Mouse (Mus musculus) stomach, postnatal 0 days (tissue): Measurements from ENCODE around the gene Glipr1.
"Not testable (repeated sequence)": the region's sequence is repeated elsewhere in the genome, so short reads cannot be mapped to it uniquely, and the experiment has no call there.

Experiments
- CTCF ChIP-seq: IDR thresholded peaks from 2 replicates; pipeline ENCODE4 v1.5.1; 2016; ENCODE audit warnings: antibody characterized with exemption, low read depth, mild to moderate bottlenecking, moderate library complexity
- EP300 ChIP-seq: optimal IDR thresholded peaks from 2 replicates; pipeline ENCODE3; 2016; ENCODE audit warnings: antibody characterized with exemption

DNA sequence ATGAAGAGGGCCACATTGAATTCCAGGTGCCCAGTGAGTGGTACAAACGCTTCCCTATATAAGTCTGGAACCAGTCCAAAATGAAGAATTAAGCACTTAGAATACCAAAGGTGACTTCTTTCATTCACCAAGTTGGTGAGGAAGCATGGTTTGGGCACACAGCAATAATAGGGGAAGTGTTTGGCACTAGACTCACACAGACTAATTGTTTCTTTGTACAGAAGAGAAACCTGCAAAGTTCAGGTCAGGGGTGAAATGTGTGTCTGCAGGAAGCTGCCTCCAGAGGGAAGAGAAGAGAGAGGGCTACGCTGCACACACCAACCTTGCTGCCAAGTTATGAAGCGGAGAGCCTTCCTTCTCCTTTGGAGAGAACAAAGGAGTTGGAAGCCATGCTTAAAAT lies 26.3 kb upstream of the Glipr1 start:
- not testable (repeated sequence) for TF ChIP-seq EP300, CTCF
